Mouse (Mus musculus) embryonic facial prominence, embryonic 15.5 days (tissue): ENCODE measurements around the gene Cdhr4. TPM values are rescaled to one million over a fixed set of nuclear protein-coding genes. Genes with fewer than 3 reads are reported as not detected.
A peak's percentile ranks its signal among the peaks of the same experiment; 100 is the strongest.

ENCODE experiments used
- ATAC-seq: fragments of 200-750 bp; cut with Nextera tagmentation; 2 replicates; pipeline ENCODE4 v1.8.0; 2017; ENCODE audit warnings: low read depth, moderate TSS enrichment; ENCODE audit not compliant: insufficient number of reproducible peaks, low FRiP score, low TSS enrichment
- H3K27ac ChIP-seq: fragments of 300-500 bp; sonication (generic); replicated peaks from 2 replicates; pipeline ENCODE4 v1.5.1; 2015; ENCODE audit warnings: mild to moderate bottlenecking, inconsistent platforms
- H3K27me3 ChIP-seq: fragments of 300-500 bp; sonication (generic); 2 replicates; pipeline ENCODE4 v1.6.1; 2015; ENCODE audit warnings: inconsistent platforms
- H3K36me3 ChIP-seq: fragments of 300-500 bp; sonication (generic); 2 replicates; pipeline ENCODE4 v1.6.1; 2015; ENCODE audit warnings: mild to moderate bottlenecking, inconsistent platforms
- H3K4me1 ChIP-seq: fragments of 300-500 bp; sonication (generic); 2 replicates; pipeline ENCODE4 v1.6.1; 2015; ENCODE audit warnings: inconsistent platforms
- H3K4me2 ChIP-seq: fragments of 300-500 bp; sonication (generic); replicated peaks from 2 replicates; pipeline ENCODE4 v1.6.1; 2015; ENCODE audit warnings: mild to moderate bottlenecking, inconsistent platforms
- H3K4me3 ChIP-seq: fragments of 300-500 bp; sonication (generic); replicated peaks from 2 replicates; pipeline ENCODE4 v1.5.1; 2015; ENCODE audit warnings: mild to moderate bottlenecking, inconsistent platforms
- H3K9ac ChIP-seq: fragments of 300-500 bp; sonication (generic); 2 replicates; pipeline ENCODE4 v1.6.1; 2015; ENCODE audit warnings: inconsistent platforms
- H3K9me3 ChIP-seq: fragments of 300-500 bp; sonication (generic); replicated peaks from 2 replicates; pipeline ENCODE4 v1.6.1; 2016; ENCODE audit warnings: inconsistent platforms
- WGBS: fragments of 180-500 bp; shearing (Covaris S2); methylation state at CpG from one replicate; pipeline ENCODE4 v1.1.7; 2015; 5-methylcytosine and 5-hydroxymethylcytosine counted together
- polyA plus RNA-seq: library from polyadenylated mRNA; unstranded; fragments of >200 nt; fragmentation: Nextera tagmentation; extraction: Ambion mirVana; gene quantifications from 2 replicates; pipeline ENCODE4 v1.2.1, GENCODE M21; 2015

Gene Cdhr4
- polyA plus RNA-seq, 1 experiment from 2014 or later: 12.7 TPM

- peaks cover 10% of the 10 kb centered on the region; the same call in 1 of the 2 replicates for H3K36me3 ChIP-seq
- H3K4me2 ChIP-seq: no peak within 1 kb of the TSS
- no peaks in the 10 kb centered on the region for H3K9me3 ChIP-seq
- peaks cover 16% of the 10 kb centered on the region for H3K4me1 ChIP-seq
- no peak within 1 kb of the TSS for H3K4me3 ChIP-seq
- no peak for ATAC-seq
- H3K9ac ChIP-seq: no peak within 1 kb of the TSS
- WGBS: 71% methylated on average over 12 of the region's 12 CpGs
- peak within 1 kb of the TSS; percentile 35 for H3K27ac ChIP-seq
- H3K27me3 ChIP-seq: no peaks in the 10 kb centered on the region
Measured at GRCm38 (mm10) chr9:107975399-107976386, 16.6 kb upstream of the Cdhr4 start, which contains the start of gene Uba7. TSS of gene Uba7 (plus strand) at chr9:107975505.

- Histone ChIP-seq H3K4me1 (peaks cover 47% of the 10 kb centered on the region), H3K9ac (no peak overlapping the region), H3K4me3 (no peak overlapping the region), H3K27me3 (no peaks in the 10 kb centered on the region), H3K36me3 (no peaks in the 10 kb centered on the region), H3K27ac (no peak overlapping the region), H3K9me3 (no peaks in the 10 kb centered on the region), H3K4me2 (no peak overlapping the region)
- no peak for ATAC-seq
- 89% methylated on average over 12 of the region's 12 CpGs for WGBS
Measured at GRCm38 (mm10) chr9:107978815-107979214, 13.5 kb upstream of the Cdhr4 start.

- H3K4me2 ChIP-seq: peak overlapping the region; percentile 80
- peak overlapping the region; percentile 98 for H3K27ac ChIP-seq
- H3K9ac ChIP-seq: peak overlapping the region; percentile 1; the same call in 1 of the 2 replicates
- H3K27me3 ChIP-seq: no peaks in the 10 kb centered on the region
- WGBS: 20% methylated on average over 7 of the region's 7 CpGs
- no peaks in the 10 kb centered on the region for H3K36me3 ChIP-seq
- no peaks in the 10 kb centered on the region for H3K9me3 ChIP-seq
- peak; percentile 62 for ATAC-seq
- H3K4me1 ChIP-seq: peaks cover 59% of the 10 kb centered on the region
- H3K4me3 ChIP-seq: peak overlapping the region; percentile 84
Measured at GRCm38 (mm10) chr9:107981684-107982605, 10.4 kb upstream of the Cdhr4 start.

GRCm38 (mm10) chr9:107982681-107983346 is 9.5 kb upstream of the Cdhr4 start, which contains the start of gene Gm20661:
TSS of gene Gm20661 (plus strand) at chr9:107983058.
- H3K4me2 ChIP-seq: peak within 1 kb of the TSS; percentile 80
- 22% methylated on average over 14 of the region's 14 CpGs for WGBS
- peak within 1 kb of the TSS; percentile 98 for H3K27ac ChIP-seq
- peak within 1 kb of the TSS; percentile 84 for H3K4me3 ChIP-seq
- no peaks in the 10 kb centered on the region for H3K27me3 ChIP-seq
- H3K4me1 ChIP-seq: peaks cover 60% of the 10 kb centered on the region
- no peaks in the 10 kb centered on the region for H3K36me3 ChIP-seq
- peak within 1 kb of the TSS; percentile 61 for H3K9ac ChIP-seq
- ATAC-seq: peak; percentile 78
- no peaks in the 10 kb centered on the region for H3K9me3 ChIP-seq

GRCm38 (mm10) chr9:107983421-107983890 is 8.8 kb upstream of the Cdhr4 start:
- 9% methylated on average over 4 of the region's 4 CpGs for WGBS
- peak overlapping the region; percentile 61 for H3K9ac ChIP-seq
- H3K36me3 ChIP-seq: no peaks in the 10 kb centered on the region
- peak; percentile 74 for ATAC-seq
- peaks cover 63% of the 10 kb centered on the region for H3K4me1 ChIP-seq
- peak overlapping the region; percentile 84 for H3K4me3 ChIP-seq
- no peaks in the 10 kb centered on the region for H3K27me3 ChIP-seq
- peak overlapping the region; percentile 98 for H3K27ac ChIP-seq
- peak overlapping the region; percentile 80 for H3K4me2 ChIP-seq
- H3K9me3 ChIP-seq: no peaks in the 10 kb centered on the region

- H3K4me1 ChIP-seq: peaks cover 63% of the 10 kb centered on the region
- no peaks in the 10 kb centered on the region for H3K9me3 ChIP-seq
- no peaks in the 10 kb centered on the region for H3K27me3 ChIP-seq
- peak overlapping the region; percentile 84 for H3K4me3 ChIP-seq
- 23% methylated on average over 19 of the region's 19 CpGs for WGBS
- H3K9ac ChIP-seq: peak overlapping the region; percentile 61
- ATAC-seq: no peak
- H3K36me3 ChIP-seq: no peaks in the 10 kb centered on the region
- peak overlapping the region; percentile 98 for H3K27ac ChIP-seq
- H3K4me2 ChIP-seq: peak overlapping the region; percentile 80
Measured at GRCm38 (mm10) chr9:107984052-107984753, 8.1 kb upstream of the Cdhr4 start.

- Histone ChIP-seq H3K4me2 (peak overlapping the region; percentile 80), H3K27me3 (no peaks in the 10 kb centered on the region), H3K36me3 (no peaks in the 10 kb centered on the region), H3K4me1 (peaks cover 63% of the 10 kb centered on the region), H3K27ac (peak overlapping the region; percentile 98), H3K4me3 (peak overlapping the region; percentile 84), H3K9ac (peak overlapping the region; percentile 61), H3K9me3 (no peaks in the 10 kb centered on the region)
- no peak for ATAC-seq
- 18% methylated on average over 9 of the region's 9 CpGs for WGBS
Measured at GRCm38 (mm10) chr9:107984754-107985055, 7.6 kb upstream of the Cdhr4 start.

GRCm38 (mm10) chr9:107985131-107986119 is 6.9 kb upstream of the Cdhr4 start, which contains the start of gene Inka1:
TSS of gene Inka1 (minus strand) at chr9:107985879.
- H3K4me1 ChIP-seq: peaks cover 57% of the 10 kb centered on the region
- no peaks in the 10 kb centered on the region for H3K9me3 ChIP-seq
- WGBS: under 1% methylated on average over 58 of the region's 58 CpGs
- H3K4me2 ChIP-seq: peak within 1 kb of the TSS; percentile 80
- peak within 1 kb of the TSS; percentile 84 for H3K4me3 ChIP-seq
- H3K27ac ChIP-seq: peak within 1 kb of the TSS; percentile 98
- ATAC-seq: peak; percentile 71
- peak within 1 kb of the TSS; percentile 61 for H3K9ac ChIP-seq
- no peaks in the 10 kb centered on the region for H3K36me3 ChIP-seq
- H3K27me3 ChIP-seq: no peaks in the 10 kb centered on the region

GRCm38 (mm10) chr9:107986376-107986775 is 5.9 kb upstream of the Cdhr4 start:
- WGBS: 6% methylated on average over 18 of the region's 18 CpGs
- ATAC-seq: no peak
- no peaks in the 10 kb centered on the region for H3K27me3 ChIP-seq
- H3K4me1 ChIP-seq: peaks cover 47% of the 10 kb centered on the region
- peak overlapping the region; percentile 84 for H3K4me3 ChIP-seq
- H3K27ac ChIP-seq: peak overlapping the region; percentile 98; the same call in 1 of the 2 replicates
- peak overlapping the region; percentile 80 for H3K4me2 ChIP-seq
- H3K9ac ChIP-seq: no peak overlapping the region
- H3K9me3 ChIP-seq: no peaks in the 10 kb centered on the region
- H3K36me3 ChIP-seq: no peaks in the 10 kb centered on the region
